13 mouse cellular contexts compared by ENCODE assay signal in the genomic region with DNA sequence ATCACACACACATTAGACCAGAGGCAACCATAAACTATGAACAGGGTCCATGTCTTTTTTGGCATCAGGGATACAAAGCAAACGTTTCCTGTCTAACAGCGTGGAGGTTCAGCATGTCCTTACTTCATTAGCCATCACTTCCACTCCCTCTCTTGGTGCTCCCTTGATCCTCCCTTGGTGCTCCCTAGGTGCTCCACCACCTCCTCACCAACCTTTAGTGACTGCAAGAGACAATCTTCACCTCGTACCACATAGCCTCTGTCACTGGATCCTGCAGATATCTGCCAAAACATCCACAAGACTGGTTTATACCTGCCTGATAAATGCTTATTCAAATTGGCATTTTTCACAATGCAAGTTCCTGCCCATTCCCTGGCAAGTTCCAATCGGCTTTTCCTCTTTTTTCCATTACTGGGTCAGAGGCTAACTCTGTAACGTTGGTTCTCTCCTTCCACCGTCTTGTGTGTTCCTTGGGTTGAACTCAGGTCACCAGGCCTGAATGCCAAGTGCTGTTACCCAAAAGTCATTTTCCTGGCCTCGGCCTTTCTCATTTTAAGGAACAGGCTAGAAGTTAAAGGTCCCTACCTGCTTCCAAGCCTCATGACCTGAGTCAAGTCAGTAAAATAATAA.
"Had no signal": no experiment of that assay in that cellular context is flagged by ENCODE, and none has a peak within 500 bp of the region (broad histone marks: within the 10 kb centered on the region; RNA-seq: fewer than 3 reads in every experiment).

No protein-coding gene starts in this region.

- H3K4me3 ChIP-seq: layer of hippocampus, adult 2 months; liver, embryonic 15.5 days; midbrain, embryonic 13.5 days; neural tube, embryonic 15.5 days had no signal

- H3K27me3 ChIP-seq: liver, embryonic 15.5 days; midbrain, embryonic 13.5 days; neural tube, embryonic 15.5 days had no signal

- ATAC-seq: lung, postnatal 0 days; midbrain, embryonic 13.5 days had no signal

- DNase-seq: kidney, postnatal 10 days; kidney, postnatal 4 days; left cerebral cortex, postnatal 4 days; lung, adult 2 months; lung, postnatal 36 days; right cerebral cortex, adult 18-20 months; right cerebral cortex, postnatal 25 days; thymus, postnatal 4 days had no signal

- H3K9ac ChIP-seq: liver, embryonic 15.5 days; midbrain, embryonic 13.5 days; neural tube, embryonic 15.5 days had no signal

- H3K4me1 ChIP-seq: midbrain, embryonic 13.5 days; neural tube, embryonic 15.5 days had no signal

- H3K36me3 ChIP-seq: liver, embryonic 15.5 days; midbrain, embryonic 13.5 days; neural tube, embryonic 15.5 days had no signal

- H3K27ac ChIP-seq: layer of hippocampus, adult 2 months; liver, embryonic 15.5 days; midbrain, embryonic 13.5 days; neural tube, embryonic 15.5 days had no signal
